Mouse (Mus musculus): ENCODE measurements around the gene Nme7. TPM values are rescaled to one million over a fixed set of nuclear protein-coding genes. Genes with fewer than 3 reads are reported as not detected.

The Nme7 gene
- polyA plus RNA-seq, 1 experiment from 2014 or later: 31.0 TPM

DNA sequence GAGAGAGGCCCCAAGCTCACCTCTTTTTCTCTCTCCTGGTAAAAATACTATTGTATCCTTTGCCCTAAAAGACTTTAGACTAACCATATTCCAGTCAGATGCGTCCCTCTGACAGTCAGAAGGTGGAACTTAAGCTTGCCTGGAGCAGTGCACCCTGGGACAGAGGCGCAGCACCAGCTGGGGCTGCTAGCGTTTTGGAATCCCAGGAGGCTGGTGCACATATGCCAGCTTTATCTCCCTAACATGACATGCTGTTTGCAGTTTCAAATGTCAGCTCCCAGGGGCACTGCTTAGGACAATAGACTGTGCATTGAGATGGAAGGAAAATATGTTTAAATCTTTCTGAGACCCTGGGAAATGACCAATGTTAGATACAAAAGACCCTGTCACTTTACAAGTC, 88.3 kb downstream of the Nme7 start:
- peak; percentile 74 for ATAC-seq (ENCODE audit: low read depth)

GRCm38 (mm10) chr1:164395131-164395780, 91.3 kb downstream of the Nme7 start:
- H3K9ac ChIP-seq: no peak overlapping the region
- H3K4me2 ChIP-seq: no peak overlapping the region
- peak overlapping the region; percentile 72 for H3K27ac ChIP-seq (replicated peaks)
- H3K4me3 ChIP-seq: no peak overlapping the region
- no peaks in the 10 kb centered on the region for H3K9me3 ChIP-seq
- peak; percentile 75 for ATAC-seq (ENCODE audit: low read depth)
- H3K36me3 ChIP-seq: no peaks in the 10 kb centered on the region
- H3K27me3 ChIP-seq: no peaks in the 10 kb centered on the region
- WGBS: 27% methylated on average over 6 of the region's 6 CpGs
- peaks cover 41% of the 10 kb centered on the region for H3K4me1 ChIP-seq (replicated peaks)

More for the DNA sequence above, 88.3 kb downstream of the Nme7 start:
- H3K4me2 ChIP-seq: no peak overlapping the region
- H3K9ac ChIP-seq: no peak overlapping the region
- 0 out of 2 replicates have a peak overlapping the region, but pooled peaks have one; percentile 42 for H3K27ac ChIP-seq (replicated peaks)
- H3K27me3 ChIP-seq: no peaks in the 10 kb centered on the region
- peaks cover 41% of the 10 kb centered on the region for H3K4me1 ChIP-seq (replicated peaks)
- H3K36me3 ChIP-seq: no peaks in the 10 kb centered on the region
- H3K4me3 ChIP-seq: no peak overlapping the region
- WGBS: 12% methylated on average over 3 of the region's 3 CpGs
- H3K9me3 ChIP-seq: no peaks in the 10 kb centered on the region

DNA sequence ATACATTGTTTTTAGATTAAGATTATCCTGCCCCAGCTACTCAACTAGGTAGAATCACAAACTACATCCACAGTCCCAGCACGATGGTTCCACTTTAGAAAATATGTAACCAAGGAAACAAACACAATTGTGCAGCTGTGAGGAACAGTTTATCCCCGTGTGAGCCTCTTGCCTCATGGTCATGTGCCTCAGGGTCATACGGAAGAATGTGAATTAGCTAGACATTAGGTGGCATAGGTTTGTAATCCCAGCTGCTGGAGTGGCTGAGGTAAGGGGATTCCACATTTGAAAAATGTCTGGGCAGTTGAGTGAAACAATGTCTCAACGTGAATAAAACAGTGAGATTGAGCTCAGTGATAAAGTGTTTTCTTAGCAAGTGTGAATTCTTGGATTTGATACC, 93.8 kb downstream of the Nme7 start:
- Histone ChIP-seq H3K4me3 (no peak overlapping the region), H3K4me2 (no peak overlapping the region), H3K9ac (no peak overlapping the region), H3K27me3 (no peaks in the 10 kb centered on the region), H3K27ac (replicated peaks) (no peak overlapping the region), H3K4me1 (replicated peaks) (peaks cover 28% of the 10 kb centered on the region), H3K36me3 (peaks cover 8% of the 10 kb centered on the region; the same call in 1 of the 2 replicates), H3K9me3 (0 out of 2 replicates have a peak, but pooled peaks cover 6% of the 10 kb centered on the region)
- WGBS: 52% methylated on average over 4 of the region's 4 CpGs
- ATAC-seq (ENCODE audit: low read depth): no peak

- no peak overlapping the region for H3K4me2 ChIP-seq
- no peak for ATAC-seq (ENCODE audit: low read depth)
- no peak overlapping the region for H3K27ac ChIP-seq (replicated peaks)
- WGBS: 98% methylated on average over 3 of the region's 3 CpGs
- no peak overlapping the region for H3K4me3 ChIP-seq
- no peaks in the 10 kb centered on the region for H3K27me3 ChIP-seq
- H3K36me3 ChIP-seq: peaks cover 23% of the 10 kb centered on the region
- 0 out of 2 replicates have a peak, but pooled peaks cover 6% of the 10 kb centered on the region for H3K9me3 ChIP-seq
- H3K9ac ChIP-seq: no peak overlapping the region
- peaks cover 27% of the 10 kb centered on the region for H3K4me1 ChIP-seq (replicated peaks)
Observed at GRCm38 (mm10) chr1:164399578-164399977, 95.7 kb downstream of the Nme7 start.

GRCm38 (mm10) chr1:164405385-164405802, 101.5 kb downstream of the Nme7 start:
- Histone ChIP-seq H3K9ac (no peak overlapping the region), H3K4me3 (no peak overlapping the region), H3K27ac (replicated peaks) (no peak overlapping the region), H3K27me3 (no peaks in the 10 kb centered on the region), H3K4me2 (no peak overlapping the region), H3K4me1 (replicated peaks) (peaks cover 28% of the 10 kb centered on the region), H3K36me3 (peaks cover 23% of the 10 kb centered on the region), H3K9me3 (0 out of 2 replicates have a peak, but pooled peaks cover 6% of the 10 kb centered on the region)
- 71% methylated on average over 5 of the region's 5 CpGs for WGBS
- ATAC-seq (ENCODE audit: low read depth): no peak

- no peak overlapping the region for H3K4me2 ChIP-seq
- no peak for ATAC-seq (ENCODE audit: low read depth)
- no peak overlapping the region for H3K27ac ChIP-seq (replicated peaks)
- no peak overlapping the region for H3K9ac ChIP-seq
- no peak overlapping the region for H3K4me3 ChIP-seq
- 47% methylated on average over 5 of the region's 5 CpGs for WGBS
- H3K27me3 ChIP-seq: no peaks in the 10 kb centered on the region
- peaks cover 23% of the 10 kb centered on the region for H3K36me3 ChIP-seq
- 0 out of 2 replicates have a peak, but pooled peaks cover 6% of the 10 kb centered on the region for H3K9me3 ChIP-seq
- peaks cover 28% of the 10 kb centered on the region for H3K4me1 ChIP-seq (replicated peaks)
Observed at GRCm38 (mm10) chr1:164406506-164406905, 102.6 kb downstream of the Nme7 start.

DNA sequence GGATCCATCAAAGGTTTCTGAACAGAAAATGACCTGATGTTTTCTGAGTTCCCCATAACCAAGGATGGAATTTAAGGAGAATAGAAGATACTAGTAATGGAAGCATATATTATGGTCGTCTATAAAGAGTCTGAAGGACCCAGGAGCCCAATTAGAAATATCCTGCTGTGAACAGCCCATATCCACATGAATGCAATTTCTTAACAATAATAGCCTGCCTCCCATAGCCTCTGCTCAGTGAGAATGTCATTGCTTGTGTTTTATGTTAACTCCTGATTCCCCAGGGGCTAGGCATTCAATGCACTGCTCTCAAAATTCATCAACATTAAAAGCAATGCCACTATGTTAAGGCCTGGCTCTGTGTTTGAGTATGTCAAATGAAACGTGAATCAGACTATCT, 104.7 kb downstream of the Nme7 start:
- H3K9ac ChIP-seq: no peak overlapping the region
- 0 out of 2 replicates have a peak, but pooled peaks have one; percentile 36 for ATAC-seq (ENCODE audit: low read depth)
- H3K36me3 ChIP-seq: peaks cover 17% of the 10 kb centered on the region
- H3K4me2 ChIP-seq: no peak overlapping the region
- peaks cover 28% of the 10 kb centered on the region for H3K4me1 ChIP-seq (replicated peaks)
- no peak overlapping the region for H3K27ac ChIP-seq (replicated peaks)
- H3K4me3 ChIP-seq: no peak overlapping the region
- no peaks in the 10 kb centered on the region for H3K9me3 ChIP-seq
- no peaks in the 10 kb centered on the region for H3K27me3 ChIP-seq
- WGBS: 20% methylated on average over 2 of the region's 2 CpGs

DNA sequence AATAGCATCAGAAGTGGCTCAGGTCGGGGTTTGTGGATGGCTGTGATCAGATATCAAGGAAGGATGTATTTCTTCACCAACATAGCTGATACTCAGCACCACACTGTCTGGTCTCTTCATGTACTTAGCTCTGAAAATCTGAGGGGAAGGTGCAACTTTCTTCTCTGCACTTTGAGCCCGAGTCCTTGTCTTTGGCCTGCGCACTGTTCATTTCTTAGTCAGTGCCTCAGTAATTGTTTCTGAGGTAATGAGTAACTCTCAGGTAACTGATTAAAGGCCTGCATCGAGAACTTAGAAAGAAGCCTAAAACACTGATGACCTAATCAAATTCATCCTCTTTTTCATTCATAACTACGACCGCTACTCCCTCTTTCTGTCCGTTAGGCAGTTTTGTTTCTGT, 107.4 kb downstream of the Nme7 start:
- Histone ChIP-seq H3K27ac (replicated peaks) (no peak overlapping the region), H3K9me3 (no peaks in the 10 kb centered on the region), H3K27me3 (no peaks in the 10 kb centered on the region), H3K36me3 (peaks cover 12% of the 10 kb centered on the region), H3K4me3 (no peak overlapping the region), H3K4me1 (replicated peaks) (peaks cover 28% of the 10 kb centered on the region), H3K4me2 (no peak overlapping the region), H3K9ac (no peak overlapping the region)
- 93% methylated on average over 7 of the region's 7 CpGs for WGBS
- ATAC-seq (ENCODE audit: low read depth): no peak

DNA sequence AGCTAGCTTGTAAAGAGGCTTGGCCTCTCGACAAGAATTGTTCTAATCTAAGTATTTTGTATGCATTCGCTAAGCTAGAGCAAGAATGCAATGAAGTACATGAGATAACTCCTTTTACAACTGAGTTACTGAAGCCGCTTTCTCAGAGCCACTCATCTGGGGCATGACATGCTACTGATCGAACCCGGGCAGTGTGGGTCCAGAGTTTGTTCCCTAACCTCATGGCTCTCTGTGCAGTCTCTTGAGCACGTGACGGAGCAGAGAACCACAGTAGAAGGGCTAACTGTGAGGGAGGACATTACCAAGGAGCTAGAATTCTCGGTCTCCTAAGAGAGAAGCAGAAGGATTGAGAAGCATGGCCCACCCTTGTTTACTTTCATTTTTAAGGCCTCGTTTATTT, 109.0 kb downstream of the Nme7 start:
- ATAC-seq (ENCODE audit: low read depth): no peak

DNA sequence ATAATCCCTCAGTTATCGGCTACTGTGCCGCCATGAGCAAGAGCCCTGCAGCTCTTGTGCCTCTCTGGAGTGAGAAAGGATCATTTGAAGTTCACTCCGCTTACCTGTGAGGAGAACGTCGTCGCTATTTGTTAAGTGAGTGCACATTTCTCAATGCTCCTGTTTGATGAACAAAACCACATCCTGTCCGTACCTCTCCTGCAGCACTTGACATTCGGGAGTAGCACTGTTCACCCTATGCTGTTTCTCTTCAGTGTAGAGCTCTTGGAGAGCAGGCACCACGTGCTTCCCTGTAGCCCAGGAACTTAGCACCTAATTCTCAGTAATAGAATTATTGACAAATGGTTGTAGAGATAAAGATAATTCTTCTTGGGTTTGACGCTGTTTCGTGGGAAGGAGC, 109.7 kb downstream of the Nme7 start:
- H3K36me3 ChIP-seq: peaks cover 12% of the 10 kb centered on the region
- H3K27me3 ChIP-seq: no peaks in the 10 kb centered on the region
- no peak for ATAC-seq (ENCODE audit: low read depth)
- H3K27ac ChIP-seq (replicated peaks): no peak overlapping the region
- H3K9me3 ChIP-seq: no peaks in the 10 kb centered on the region
- H3K4me3 ChIP-seq: no peak overlapping the region
- H3K9ac ChIP-seq: no peak overlapping the region
- H3K4me2 ChIP-seq: no peak overlapping the region
- H3K4me1 ChIP-seq (replicated peaks): peaks cover 12% of the 10 kb centered on the region
- 94% methylated on average over 11 of the region's 11 CpGs for WGBS

More for the DNA sequence above, 109.0 kb downstream of the Nme7 start:
- H3K9me3 ChIP-seq: no peaks in the 10 kb centered on the region
- no peak overlapping the region for H3K9ac ChIP-seq
- H3K4me3 ChIP-seq: no peak overlapping the region
- no peak overlapping the region for H3K4me2 ChIP-seq
- H3K4me1 ChIP-seq (replicated peaks): peaks cover 18% of the 10 kb centered on the region
- peaks cover 12% of the 10 kb centered on the region for H3K36me3 ChIP-seq
- no peak overlapping the region for H3K27ac ChIP-seq (replicated peaks)
- H3K27me3 ChIP-seq: no peaks in the 10 kb centered on the region
- WGBS: 96% methylated on average over 9 of the region's 9 CpGs

GRCm38 (mm10) chr1:164415347-164415751, 111.4 kb downstream of the Nme7 start:
- H3K4me1 ChIP-seq (replicated peaks): no peaks in the 10 kb centered on the region
- no peak overlapping the region for H3K4me2 ChIP-seq
- no peak overlapping the region for H3K27ac ChIP-seq (replicated peaks)
- no peak for ATAC-seq (ENCODE audit: low read depth)
- H3K27me3 ChIP-seq: no peaks in the 10 kb centered on the region
- peaks cover 12% of the 10 kb centered on the region for H3K36me3 ChIP-seq
- 92% methylated on average over 2 of the region's 2 CpGs for WGBS
- H3K9me3 ChIP-seq: no peaks in the 10 kb centered on the region
- no peak overlapping the region for H3K4me3 ChIP-seq
- no peak overlapping the region for H3K9ac ChIP-seq

DNA sequence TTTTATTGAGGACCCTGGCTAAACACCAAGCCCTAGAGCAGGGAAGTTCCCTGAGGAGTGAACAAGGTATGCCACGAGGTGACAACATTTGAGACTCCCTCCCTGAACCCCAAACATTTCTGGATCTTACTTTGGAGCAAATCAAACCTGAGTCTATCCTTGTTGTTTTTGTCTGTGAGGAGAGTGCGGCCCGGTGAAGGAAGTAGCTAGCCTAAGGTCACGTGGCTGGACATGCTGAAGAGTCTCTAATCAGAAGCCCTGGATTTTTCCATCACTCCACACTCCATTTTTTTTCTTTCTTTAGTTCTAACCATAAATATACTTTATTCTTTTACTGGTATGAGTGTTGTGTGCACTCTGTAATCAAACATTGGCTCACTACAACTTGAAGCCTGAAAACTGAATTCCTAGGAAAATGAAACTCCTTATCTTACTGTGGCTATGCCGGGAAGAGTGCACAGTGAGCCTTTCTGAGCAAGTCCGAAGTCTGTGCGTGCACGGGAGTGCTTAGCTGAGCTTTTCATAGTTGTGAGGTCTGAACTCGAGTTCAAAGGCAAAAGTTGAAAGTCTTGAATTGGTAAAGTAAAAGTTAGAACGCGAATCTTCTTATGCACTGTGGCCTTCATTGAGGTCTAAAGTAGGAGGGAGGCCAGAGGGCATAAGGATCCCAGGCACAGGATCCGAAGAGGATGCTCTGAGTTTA, 112.9 kb downstream of the Nme7 start:
- no peak for ATAC-seq (ENCODE audit: low read depth)
- no peak overlapping the region for H3K27ac ChIP-seq (replicated peaks)
- H3K36me3 ChIP-seq: peaks cover 12% of the 10 kb centered on the region
- no peaks in the 10 kb centered on the region for H3K27me3 ChIP-seq
- H3K4me2 ChIP-seq: no peak overlapping the region
- H3K4me3 ChIP-seq: no peak overlapping the region
- H3K9ac ChIP-seq: no peak overlapping the region
- H3K9me3 ChIP-seq: no peaks in the 10 kb centered on the region
- WGBS: 90% methylated on average over 12 of the region's 12 CpGs
- no peaks in the 10 kb centered on the region for H3K4me1 ChIP-seq (replicated peaks)
